Mouse (Mus musculus) left cerebral cortex, postnatal 14 days (tissue): Measurements from ENCODE around the gene Pdxk. TPM values are rescaled to one million over a fixed set of nuclear protein-coding genes. Genes with fewer than 3 reads are reported as not detected.
A peak's percentile ranks its signal among the peaks of the same experiment; 100 is the strongest.
"Not testable (repeated sequence)": the region's sequence is repeated elsewhere in the genome, so short reads cannot be mapped to it uniquely, and the experiment has no call there.

ENCODE experiments used
- DNase-seq, 2 experiments: peaks; one replicate each; pipeline ENCODE4 v3.0.0; 2021 to 2022; ENCODE audit warnings: low spot score in 2 of 2, mixed read lengths in 1 of 2
- intact Hi-C: fragments of 180-260 bp; cut with DNase I; formaldehyde crosslinking; loops from one replicate; pipeline ENCODE4 v1.15.1; 2025
- total RNA-seq, 2 experiments: library from RNA; stranded (reverse); gene quantifications; 2 replicates each; pipeline ENCODE4 v1.2.3; 2021

Pdxk gene
- total RNA-seq, 2 experiments from 2014 or later: 92.2 to 92.3 TPM

- DNase-seq: no peak
- intact Hi-C loops: no loop called here
Observed at GRCm38 (mm10) chr10:78426117-78426735, 38.5 kb downstream of the Pdxk start.

DNA sequence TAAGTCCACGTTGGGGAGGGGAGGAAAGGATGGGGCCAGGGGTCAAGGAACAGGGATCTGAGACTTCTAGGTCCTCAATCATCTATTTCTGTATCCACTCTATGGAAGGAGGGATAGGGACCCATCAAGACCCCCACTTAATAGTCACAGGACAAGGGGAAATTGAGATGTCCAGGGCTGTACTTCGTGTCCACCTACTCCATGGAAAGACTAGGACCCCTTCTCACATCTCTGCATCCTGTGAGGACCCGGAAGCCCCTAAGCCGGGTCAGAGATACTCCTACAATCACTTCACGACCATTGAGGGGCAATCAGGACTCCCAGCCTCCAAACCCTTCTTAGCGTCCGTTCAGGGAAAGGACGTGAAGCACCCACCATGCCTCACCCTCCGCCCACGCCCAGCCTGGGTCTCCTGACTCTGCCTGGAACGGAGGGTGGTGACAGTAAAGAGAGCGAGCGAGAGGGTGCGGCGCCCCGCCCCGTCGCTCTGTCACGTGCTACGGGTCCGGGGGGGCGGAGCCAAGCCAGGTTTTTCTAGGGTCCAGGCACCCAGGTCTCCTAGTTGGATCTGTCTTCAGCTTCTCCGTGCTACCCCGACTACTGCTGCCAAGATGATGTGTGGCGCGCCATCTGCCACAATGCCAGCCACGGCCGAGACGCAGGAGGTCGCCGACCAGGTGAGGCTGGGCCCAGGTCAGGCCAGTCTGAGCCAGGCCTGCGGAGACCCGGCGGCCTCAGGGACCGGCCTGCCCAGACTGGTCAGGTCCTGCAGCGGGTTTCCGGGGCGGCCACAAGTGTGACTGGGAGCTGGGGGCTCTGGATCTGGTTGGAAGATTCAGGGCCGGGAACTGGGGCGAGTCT lies 39.4 kb downstream of the Pdxk start, which contains the start of gene Cstb:
Gene Cstb (plus strand): TSS at position 489 of the 861 bp plus-strand sequence.
- peak; percentile 84 to 87 for DNase-seq
- intact Hi-C loops: no loop called here

DNA sequence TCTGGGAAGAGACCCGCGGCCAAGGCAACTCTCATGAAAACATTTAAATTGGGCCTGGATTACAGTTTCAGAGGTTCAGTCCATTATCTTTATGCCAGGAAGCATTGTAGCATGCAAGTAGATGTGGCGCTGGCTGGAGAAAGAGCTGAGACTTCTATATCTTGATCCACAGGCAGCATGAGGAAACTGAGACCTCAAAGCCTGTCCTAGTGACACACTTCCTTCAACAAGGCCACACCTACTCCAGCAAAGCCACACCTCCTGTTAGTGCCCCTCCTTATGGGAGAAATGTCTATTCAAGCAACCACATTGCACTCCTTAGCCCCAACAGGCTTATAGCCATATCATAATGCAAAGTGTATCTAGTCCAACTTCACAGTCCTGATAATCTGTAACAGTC lies 42.2 kb downstream of the Pdxk start:
- intact Hi-C loops: no loop called here
- no peak for DNase-seq

DNA sequence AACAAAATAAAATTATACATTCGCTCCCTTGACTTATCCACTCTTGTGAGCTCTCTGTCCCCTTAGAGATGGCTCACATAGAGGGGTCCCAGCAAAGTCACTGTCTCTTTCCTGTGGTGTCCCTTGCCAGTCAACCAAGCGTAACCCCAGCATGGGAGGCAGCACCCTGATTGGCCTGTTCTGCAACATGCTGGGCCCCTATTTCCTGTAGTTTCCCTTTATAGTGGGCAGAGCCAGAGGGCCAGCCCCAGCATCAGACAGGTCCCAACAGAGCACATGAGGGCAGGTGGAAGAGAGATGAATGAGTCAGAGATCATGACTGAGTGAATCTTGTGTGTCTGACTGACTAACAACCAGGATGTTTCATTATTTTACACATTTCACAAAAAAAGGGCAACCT lies 43.8 kb downstream of the Pdxk start:
- DNase-seq: no peak
- intact Hi-C loops: no loop called here

- intact Hi-C loops: no loop called here
- no peak for DNase-seq
Observed at GRCm38 (mm10) chr10:78418791-78419190, 46.0 kb downstream of the Pdxk start.

DNA sequence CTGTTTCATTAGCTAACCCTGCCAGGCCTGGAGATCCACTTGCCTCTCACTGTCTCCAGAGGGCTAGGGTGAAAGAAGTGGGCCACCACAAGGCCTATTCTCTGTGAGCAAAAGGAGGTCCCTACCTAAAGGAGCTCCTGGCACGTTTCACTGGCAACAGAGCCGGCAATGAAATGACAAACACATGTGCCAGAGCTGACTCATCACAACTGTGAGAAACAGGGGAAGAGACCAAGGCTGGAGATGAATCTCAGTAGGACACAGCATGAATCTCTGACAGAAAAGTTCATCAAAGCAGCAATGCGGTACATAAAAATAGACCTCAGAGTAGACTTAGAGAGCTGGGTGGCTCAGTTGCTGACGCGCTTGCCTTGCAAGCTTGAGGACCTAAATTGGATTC lies 46.9 kb downstream of the Pdxk start:
- intact Hi-C loops: no loop called here
- DNase-seq: peak in 1 of 2 experiments; percentile 58

GRCm38 (mm10) chr10:78414936-78415335 lies 49.8 kb downstream of the Pdxk start:
- intact Hi-C loops, DNase-seq: not testable (repeated sequence)

- intact Hi-C loops: no loop called here
- no peak for DNase-seq
Observed at GRCm38 (mm10) chr10:78413152-78413520, 51.6 kb downstream of the Pdxk start.

DNA sequence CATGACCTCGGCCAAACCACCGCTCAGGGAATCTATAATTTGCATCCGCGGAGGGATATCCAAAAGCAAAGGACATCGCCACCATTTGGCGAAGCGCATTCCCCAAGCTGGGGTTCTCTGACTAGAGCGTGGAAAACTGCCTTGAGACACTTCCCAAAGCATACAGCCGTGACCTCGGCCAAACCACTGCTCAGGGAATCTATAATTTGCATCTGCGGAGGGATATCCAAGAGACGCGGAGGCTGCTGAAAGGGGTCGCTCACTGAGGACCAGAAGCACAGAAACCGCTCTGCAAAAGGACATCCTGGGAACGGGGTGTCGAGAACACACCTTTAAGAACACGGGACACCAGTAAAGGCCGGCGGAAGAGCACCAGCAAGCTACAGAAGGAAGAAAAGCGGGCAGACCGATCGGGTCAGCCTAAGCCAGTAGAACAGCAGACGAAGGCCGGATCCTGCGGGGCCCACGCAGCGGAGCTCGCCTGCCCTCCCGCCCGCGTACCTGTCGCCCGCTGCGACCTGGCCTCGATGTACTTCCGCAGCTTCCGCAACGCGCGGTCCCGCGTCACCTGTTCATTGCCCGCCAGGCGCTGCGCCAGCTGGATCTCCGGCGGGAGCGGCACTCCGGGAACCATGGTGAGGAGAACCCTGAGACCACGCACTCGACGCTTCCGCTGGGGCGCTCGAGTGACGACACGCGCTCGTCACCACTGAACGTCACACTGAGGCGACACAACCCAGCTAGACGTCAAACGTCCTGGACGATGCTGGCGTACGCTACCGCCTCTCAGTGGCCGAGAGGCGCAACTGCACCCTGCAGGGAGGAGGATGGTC lies 52.2 kb downstream of the Pdxk start, which contains the start of gene Rrp1:
Gene Rrp1 (minus strand): TSS at position 725 of the 833 bp plus-strand sequence.
- intact Hi-C loops: no loop called here
- peak; percentile 97 to 98 for DNase-seq

GRCm38 (mm10) chr10:78411851-78412250 lies 52.9 kb downstream of the Pdxk start:
- intact Hi-C loops: no loop called here
- DNase-seq: peak in 1 of 2 experiments; percentile 47

- DNase-seq: no peak
- intact Hi-C loops: no loop called here
Observed at GRCm38 (mm10) chr10:78409035-78409788, 55.6 kb downstream of the Pdxk start.

- DNase-seq: no peak
- intact Hi-C loops: no loop called here
Observed at GRCm38 (mm10) chr10:78407132-78407531, 57.6 kb downstream of the Pdxk start.

DNA sequence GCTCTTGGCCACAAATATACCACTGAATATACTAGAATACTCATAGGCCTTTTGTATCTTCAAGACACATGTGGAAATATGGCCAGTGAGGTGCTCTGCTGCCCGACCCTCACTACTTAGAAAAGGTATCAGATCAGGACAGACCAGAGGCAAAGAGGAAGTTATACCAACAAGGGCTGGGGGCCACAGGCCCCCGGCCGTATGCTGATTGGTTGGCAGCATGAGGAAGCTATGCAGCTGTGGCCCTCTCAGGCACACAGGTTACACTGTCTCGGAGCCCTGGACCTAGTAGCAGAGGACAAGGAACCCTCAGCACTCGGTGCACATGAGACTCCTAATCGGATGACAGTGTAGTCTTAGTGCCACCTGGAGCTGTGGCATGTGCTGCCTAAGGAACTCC lies 58.6 kb downstream of the Pdxk start:
- intact Hi-C loops: no loop called here
- no peak for DNase-seq

GRCm38 (mm10) chr10:78402301-78402922 lies 62.4 kb downstream of the Pdxk start:
- intact Hi-C loops: no loop called here

DNA sequence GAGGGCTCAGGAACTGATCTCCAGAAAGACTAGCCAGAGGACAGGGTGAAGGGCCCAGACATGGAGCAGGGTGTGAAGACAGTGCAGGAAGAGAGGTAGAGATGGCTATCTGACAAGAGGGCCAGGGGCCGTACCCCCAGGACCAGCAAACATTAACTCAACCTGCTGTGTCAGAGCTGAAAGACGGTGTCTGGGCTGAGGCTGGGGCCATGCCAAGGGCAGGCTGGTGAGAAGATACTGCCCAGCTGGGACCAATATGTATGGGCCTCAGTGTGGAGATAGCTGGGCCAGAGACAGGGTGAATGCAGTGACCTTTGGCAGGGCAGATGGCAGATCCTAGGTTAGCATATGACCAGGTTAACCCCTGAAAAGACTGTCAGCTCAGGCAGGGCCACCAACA lies 63.6 kb downstream of the Pdxk start:
- intact Hi-C loops: no loop called here
- DNase-seq: no peak

More at GRCm38 (mm10) chr10:78402301-78402922, 62.4 kb downstream of the Pdxk start:
- DNase-seq: no peak

- DNase-seq: peak; percentile 48 to 78
- intact Hi-C loops: loop anchor here (5.0 kb wide), 1 partner anchor 212 kb away; the partner anchor contains the start of gene Pwp2
Observed at GRCm38 (mm10) chr10:78399090-78399657, 65.6 kb downstream of the Pdxk start.

DNA sequence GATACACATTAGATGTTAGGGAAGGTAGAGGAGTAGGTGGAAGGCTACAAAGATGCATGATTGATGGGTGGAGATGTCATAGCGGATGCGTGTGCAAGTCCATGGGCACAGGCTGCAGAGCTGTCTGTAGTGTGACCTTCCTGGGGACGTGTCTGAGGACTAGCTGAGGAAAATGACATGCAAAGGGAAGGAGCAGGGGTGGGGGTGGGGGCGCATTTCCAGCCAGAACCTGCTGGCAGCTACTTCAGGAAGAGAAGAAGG lies 68.2 kb downstream of the Pdxk start:
- DNase-seq: no peak
- intact Hi-C loops: loop anchor here (5.0 kb wide), 1 partner anchor 209 kb away; the partner anchor contains the start of gene Pwp2

GRCm38 (mm10) chr10:78395819-78396624 lies 68.8 kb downstream of the Pdxk start:
- DNase-seq: peak; percentile 98 to 99
- intact Hi-C loops: loop anchor here (5.0 kb wide), 1 partner anchor 209 kb away; the partner anchor contains the start of gene Pwp2
